Mouse (Mus musculus) heart, postnatal 0 days (tissue): ENCODE measurements around the gene Pak7. TPM values are rescaled to one million over a fixed set of nuclear protein-coding genes. Genes with fewer than 3 reads are reported as not detected.

Experiments used
- ATAC-seq: fragments of 200-750 bp; cut with Nextera tagmentation; 2 replicates; pipeline ENCODE4 v1.8.0; 2017; ENCODE audit warnings: low read depth, moderate number of reproducible peaks, moderate library complexity; ENCODE audit not compliant: insufficient read depth
- DNase-seq: peaks from one replicate; pipeline ENCODE4 v3.0.0-alpha.2; 2016; ENCODE audit warnings: low spot score
- H3K27ac ChIP-seq: fragments of 300-500 bp; sonication (generic); 2 replicates; pipeline ENCODE4 v1.5.1; 2014; ENCODE audit warnings: low read depth, mild to moderate bottlenecking
- H3K27me3 ChIP-seq: fragments of 300-500 bp; sonication (generic); 2 replicates; pipeline ENCODE4 v1.6.1; 2014; ENCODE audit warnings: low read length, mixed read lengths; ENCODE audit not compliant: control insufficient read depth, insufficient read depth
- H3K36me3 ChIP-seq: fragments of 300-500 bp; sonication (generic); replicated peaks from 2 replicates; pipeline ENCODE4 v1.6.1; 2014; ENCODE audit warnings: low read length, mixed read lengths; ENCODE audit not compliant: control insufficient read depth, insufficient read depth
- H3K4me1 ChIP-seq: fragments of 300-500 bp; sonication (generic); 2 replicates; pipeline ENCODE4 v1.6.1; 2014; ENCODE audit warnings: antibody characterized with exemption; ENCODE audit not compliant: control insufficient read depth, insufficient read depth
- H3K4me2 ChIP-seq: fragments of 300-500 bp; sonication (generic); 2 replicates; pipeline ENCODE4 v1.6.1; 2014; ENCODE audit warnings: low read depth, mild to moderate bottlenecking, low read length, moderate library complexity
- H3K4me3 ChIP-seq: fragments of 300-500 bp; sonication (generic); 2 replicates; pipeline ENCODE4 v1.5.1; 2014; ENCODE audit warnings: low read depth, low read length
- H3K9ac ChIP-seq: fragments of 300-500 bp; sonication (generic); replicated peaks from 2 replicates; pipeline ENCODE4 v1.6.1; 2014; ENCODE audit warnings: low read depth, low read length, mixed read lengths
- H3K9me3 ChIP-seq: fragments of 300-500 bp; sonication (generic); replicated peaks from 2 replicates; pipeline ENCODE4 v1.6.1; 2016; ENCODE audit warnings: low read length; ENCODE audit not compliant: control insufficient read depth
- CTCF ChIP-seq: IDR thresholded peaks from 2 replicates; pipeline ENCODE4 v1.5.1; 2016; ENCODE audit warnings: antibody characterized with exemption, control low read depth, low read depth
- EP300 ChIP-seq: IDR thresholded peaks from 2 replicates; pipeline ENCODE4 v1.6.1; 2016; ENCODE audit warnings: antibody characterized with exemption, low read depth
- WGBS: fragments of 180-500 bp; shearing (Covaris S2); extraction: QIAGEN DNeasy Blood & Tissue Kit; methylation state at CpG from one replicate; pipeline ENCODE4 v1.1.7; 2014; 5-methylcytosine and 5-hydroxymethylcytosine counted together
- polyA plus RNA-seq: library from polyadenylated mRNA; unstranded; fragments of >200 nt; fragmentation: Nextera tagmentation; extraction: Ambion mirVana; gene quantifications from 2 replicates; pipeline ENCODE4 v1.2.1, GENCODE M21; 2015
- total RNA-seq: library from RNA; depleted of rRNA; stranded (reverse); fragments of >200 nt; gene quantifications from 2 replicates; pipeline ENCODE4 v1.2.3, GENCODE M21; 2014; ENCODE audit warnings: low replicate concordance

Gene Pak7
- total and polyA plus RNA-seq, 2 experiments from 2014 or later, result 0.14 TPM; not detected in 1

DNA sequence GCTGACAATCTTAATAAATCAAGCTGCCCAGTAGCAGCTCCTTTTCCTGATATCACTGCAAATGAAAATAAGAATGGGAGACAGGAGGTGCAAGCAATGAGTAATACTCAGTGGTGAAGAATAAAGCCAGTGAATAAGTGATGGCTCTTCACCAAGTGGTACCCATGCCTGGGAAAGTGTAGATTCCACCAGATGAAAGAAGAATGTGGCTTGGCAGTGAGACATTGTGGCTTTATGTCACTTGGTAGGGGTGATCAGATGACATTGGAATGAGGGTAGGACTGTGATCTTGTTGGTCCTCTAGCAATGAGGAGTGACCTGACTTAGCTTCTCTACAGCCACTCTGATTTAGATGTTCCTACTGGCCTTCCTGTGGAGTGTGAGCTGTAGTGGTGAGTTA lies 249.3 kb downstream of the Pak7 start:
- ATAC-seq (no peak), DNase-seq (no peak)
- Histone ChIP-seq H3K4me2 (no peak overlapping the region), H3K4me1 (no peaks in the 10 kb centered on the region), H3K9me3 (no peaks in the 10 kb centered on the region), H3K27ac (no peak overlapping the region), H3K36me3 (no peaks in the 10 kb centered on the region), H3K27me3 (no peaks in the 10 kb centered on the region), H3K9ac (no peak overlapping the region), H3K4me3 (no peak overlapping the region)
- TF ChIP-seq EP300, result no peak
- no peak for TF ChIP-seq CTCF

DNA sequence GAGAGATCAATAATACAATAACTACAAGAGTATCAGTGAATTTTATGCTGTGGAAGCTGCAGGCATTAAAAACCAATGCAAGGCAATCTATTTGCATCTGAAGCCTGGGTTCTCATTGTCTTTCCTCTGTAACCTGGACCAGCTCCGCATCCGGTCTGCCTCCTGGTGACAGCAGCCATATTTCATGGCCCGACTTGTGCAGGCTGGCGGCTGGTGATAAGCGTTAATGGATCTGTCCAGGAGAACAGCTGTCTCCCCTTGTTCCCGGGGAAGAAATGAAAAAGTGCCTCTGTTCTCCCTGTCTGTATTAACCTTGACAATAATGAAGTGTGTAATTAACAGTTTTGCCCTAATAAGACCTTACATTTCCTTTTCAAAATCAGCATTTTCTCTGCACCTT lies 265.9 kb downstream of the Pak7 start:
- Histone ChIP-seq H3K9me3 (no peaks in the 10 kb centered on the region), H3K27me3 (no peaks in the 10 kb centered on the region), H3K36me3 (no peaks in the 10 kb centered on the region), H3K4me2 (no peak overlapping the region), H3K4me1 (no peaks in the 10 kb centered on the region), H3K27ac (no peak overlapping the region), H3K4me3 (no peak overlapping the region), H3K9ac (no peak overlapping the region)
- DNase-seq, result no peak
- WGBS, result 23% methylated on average over 6 of the region's 6 CpGs
- ATAC-seq, result no peak
- no peak for TF ChIP-seq EP300
- no peak for TF ChIP-seq CTCF

DNA sequence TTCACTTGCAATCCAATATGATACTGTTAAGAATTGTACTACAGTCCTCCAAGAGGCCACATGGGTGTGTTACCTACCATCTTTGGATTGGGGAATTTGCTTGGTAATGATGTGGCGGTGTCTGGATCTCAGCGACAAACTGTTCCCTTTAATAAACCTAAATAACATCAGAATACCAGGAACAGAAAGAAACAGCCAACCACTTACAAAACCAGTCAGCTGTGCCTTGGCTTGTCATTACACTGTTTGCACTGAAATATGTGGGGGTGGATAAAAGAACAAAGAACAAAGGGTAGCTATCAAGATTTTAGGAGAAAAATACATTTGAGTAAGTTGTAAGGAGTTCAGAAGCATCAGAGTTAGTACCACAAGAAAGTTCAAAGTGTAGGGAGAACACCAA lies 269.8 kb downstream of the Pak7 start:
- no peak overlapping the region for H3K4me2 ChIP-seq
- ATAC-seq, result no peak
- H3K27ac ChIP-seq, result no peak overlapping the region
- no peaks in the 10 kb centered on the region for H3K36me3 ChIP-seq
- H3K9me3 ChIP-seq, result no peaks in the 10 kb centered on the region
- no peak for DNase-seq
- no peaks in the 10 kb centered on the region for H3K27me3 ChIP-seq
- no peaks in the 10 kb centered on the region for H3K4me1 ChIP-seq
- TF ChIP-seq CTCF, result no peak
- no peak for TF ChIP-seq EP300
- no peak overlapping the region for H3K9ac ChIP-seq
- WGBS, result 92% methylated on average over 2 of the region's 2 CpGs
- H3K4me3 ChIP-seq, result no peak overlapping the region

DNA sequence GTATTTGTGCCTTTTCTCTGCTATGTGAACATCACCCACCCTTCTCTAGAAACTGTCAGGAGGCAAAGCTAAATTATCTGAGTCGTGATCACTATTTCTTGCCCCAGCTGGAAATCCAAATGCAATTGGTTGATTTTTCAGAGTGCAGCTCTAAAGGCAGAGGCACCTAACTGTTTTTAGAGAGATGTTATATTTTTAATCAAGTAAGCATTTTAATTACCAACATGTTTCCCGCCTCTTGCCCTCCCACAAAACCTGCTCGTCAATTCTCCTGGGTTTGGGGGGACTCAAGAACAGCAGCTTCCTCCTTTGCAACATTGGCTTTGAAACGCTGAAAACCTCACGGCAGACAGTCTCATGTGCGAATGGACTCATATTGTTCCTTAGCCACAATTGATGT lies 274.4 kb downstream of the Pak7 start:
- no peak for DNase-seq
- no peak overlapping the region for H3K27ac ChIP-seq
- WGBS, result 71% methylated on average over 6 of the region's 6 CpGs
- H3K4me3 ChIP-seq, result no peak overlapping the region
- H3K4me1 ChIP-seq, result no peaks in the 10 kb centered on the region
- no peaks in the 10 kb centered on the region for H3K36me3 ChIP-seq
- H3K4me2 ChIP-seq, result no peak overlapping the region
- H3K9ac ChIP-seq, result no peak overlapping the region
- TF ChIP-seq EP300 (no peak), CTCF (no peak)
- no peaks in the 10 kb centered on the region for H3K27me3 ChIP-seq
- no peaks in the 10 kb centered on the region for H3K9me3 ChIP-seq
- ATAC-seq, result no peak

DNA sequence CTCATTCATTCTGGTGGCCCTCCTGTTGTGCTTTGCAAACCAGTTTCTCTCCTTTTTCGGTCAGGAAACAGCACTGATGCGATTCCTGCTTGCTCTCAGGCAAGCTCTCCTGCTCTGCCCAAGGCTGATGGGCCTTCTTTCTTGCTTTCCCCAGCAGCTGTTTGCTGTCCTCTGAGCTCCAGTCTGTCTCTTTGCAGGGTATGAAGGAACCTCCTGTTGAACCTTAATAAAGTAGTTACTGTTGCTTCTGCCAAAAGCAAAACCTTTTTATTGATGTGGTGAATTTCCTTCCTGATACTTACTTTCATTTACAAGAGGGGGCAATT lies 278.8 kb downstream of the Pak7 start:
- H3K4me3 ChIP-seq, result no peak overlapping the region
- H3K27me3 ChIP-seq, result no peaks in the 10 kb centered on the region
- ATAC-seq (no peak), DNase-seq (no peak)
- H3K4me1 ChIP-seq, result no peaks in the 10 kb centered on the region
- 12% methylated on average over 2 of the region's 2 CpGs for WGBS
- no peak overlapping the region for H3K27ac ChIP-seq
- H3K36me3 ChIP-seq, result no peaks in the 10 kb centered on the region
- H3K4me2 ChIP-seq, result no peak overlapping the region
- H3K9ac ChIP-seq, result no peak overlapping the region
- TF ChIP-seq CTCF, result no peak
- no peak for TF ChIP-seq EP300
- no peaks in the 10 kb centered on the region for H3K9me3 ChIP-seq

DNA sequence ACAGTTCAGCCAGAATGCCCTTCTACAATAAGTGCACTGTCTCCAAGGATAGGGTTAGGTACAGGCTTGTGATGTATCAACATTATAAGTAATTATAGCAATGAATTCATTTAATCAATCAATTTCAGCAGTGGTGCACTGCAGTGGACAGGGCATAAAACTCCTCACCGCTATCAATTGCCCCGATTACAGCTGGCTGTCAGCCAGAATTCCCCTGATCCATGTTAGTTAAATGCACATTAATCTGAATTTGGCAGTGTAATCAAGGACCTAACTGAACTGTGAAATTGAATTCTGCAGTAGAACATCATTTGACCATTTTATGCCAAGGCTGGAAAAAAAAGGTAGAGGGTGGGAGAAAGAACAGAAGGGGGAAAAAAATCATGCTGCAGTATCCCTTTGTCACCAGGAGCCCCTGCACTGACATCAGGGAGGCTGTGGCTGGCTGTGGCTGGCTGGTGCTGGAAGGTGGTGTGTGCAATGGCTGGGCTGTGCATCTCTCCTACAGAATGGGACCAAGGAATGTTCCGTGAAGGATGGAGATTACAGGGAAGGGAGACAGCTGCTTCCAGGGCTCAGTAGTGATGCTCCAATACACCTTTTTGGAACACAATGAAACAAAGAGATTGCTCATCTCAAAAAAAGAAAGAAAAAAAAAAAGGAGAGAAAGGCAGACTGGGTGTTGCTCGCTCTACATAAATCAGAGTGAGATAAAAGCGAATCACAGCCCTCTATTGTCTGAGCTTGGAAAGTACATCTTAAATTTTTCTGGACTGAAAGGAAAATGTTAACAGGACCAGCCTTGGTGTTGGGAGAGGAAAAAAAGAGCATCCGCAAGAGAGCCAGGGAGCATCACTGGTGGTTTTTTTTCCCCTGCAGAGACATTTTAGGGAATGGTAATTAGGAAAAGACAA lies 279.4 kb downstream of the Pak7 start:
- TF ChIP-seq EP300, result no peak
- TF ChIP-seq CTCF, result no peak
- DNase-seq, result no peak
- no peak for ATAC-seq
- Histone ChIP-seq H3K36me3 (no peaks in the 10 kb centered on the region), H3K9ac (no peak overlapping the region), H3K27ac (no peak overlapping the region), H3K4me2 (no peak overlapping the region), H3K9me3 (no peaks in the 10 kb centered on the region), H3K4me1 (no peaks in the 10 kb centered on the region), H3K27me3 (no peaks in the 10 kb centered on the region), H3K4me3 (no peak overlapping the region)
- 42% methylated on average over 6 of the region's 6 CpGs for WGBS
